Mouse (Mus musculus): ENCODE measurements around the gene Gpld1.
"Not testable (repeated sequence)": the region's sequence is repeated elsewhere in the genome, so short reads cannot be mapped to it uniquely, and the experiment has no call there.

The Gpld1 gene

DNA sequence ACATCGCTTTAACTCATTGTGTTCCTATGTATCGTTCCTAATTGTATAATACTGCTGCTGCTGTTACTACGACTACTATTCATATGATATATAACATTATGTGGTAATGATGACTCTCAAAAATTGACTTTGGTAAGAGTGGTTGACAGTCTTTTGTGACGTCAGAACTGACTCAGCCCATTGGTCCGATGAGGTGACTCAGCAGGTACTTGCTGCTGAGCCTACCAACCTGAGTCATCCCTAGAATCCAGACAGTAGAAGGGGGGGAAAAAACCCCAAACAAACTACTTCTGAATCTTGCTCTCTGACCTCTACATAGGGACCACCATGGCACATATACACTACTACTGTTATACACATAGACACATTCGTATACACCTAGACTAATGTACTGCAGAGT lies 5.9 kb downstream of the Gpld1 start:
- DNase-seq = no peak

GRCm38 (mm10) chr13:24952659-24953058 lies 9.7 kb downstream of the Gpld1 start:
- DNase-seq = no peak

- DNase-seq = no peak
Observed at GRCm38 (mm10) chr13:24955091-24955490, 12.1 kb downstream of the Gpld1 start.

DNA sequence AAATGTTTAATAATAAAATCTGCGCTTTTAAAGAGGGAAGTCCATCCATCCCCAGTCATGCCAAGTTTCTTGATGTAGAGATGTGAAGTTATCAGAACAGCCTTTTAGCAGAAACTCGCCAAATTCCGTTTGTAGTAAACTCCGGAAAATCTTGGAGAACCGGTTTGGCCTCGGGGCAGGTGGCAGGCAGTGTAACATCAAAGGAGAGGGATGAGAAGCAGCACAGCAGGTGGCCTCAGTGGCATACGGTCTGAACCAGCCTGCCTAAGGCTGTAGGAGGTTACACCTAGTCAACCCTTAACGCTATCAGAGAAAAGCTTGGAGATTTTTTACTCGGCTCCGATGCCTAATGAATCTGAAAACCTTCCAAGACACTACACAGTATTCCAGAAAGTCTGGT lies 12.5 kb downstream of the Gpld1 start:
- DNase-seq = no peak

DNA sequence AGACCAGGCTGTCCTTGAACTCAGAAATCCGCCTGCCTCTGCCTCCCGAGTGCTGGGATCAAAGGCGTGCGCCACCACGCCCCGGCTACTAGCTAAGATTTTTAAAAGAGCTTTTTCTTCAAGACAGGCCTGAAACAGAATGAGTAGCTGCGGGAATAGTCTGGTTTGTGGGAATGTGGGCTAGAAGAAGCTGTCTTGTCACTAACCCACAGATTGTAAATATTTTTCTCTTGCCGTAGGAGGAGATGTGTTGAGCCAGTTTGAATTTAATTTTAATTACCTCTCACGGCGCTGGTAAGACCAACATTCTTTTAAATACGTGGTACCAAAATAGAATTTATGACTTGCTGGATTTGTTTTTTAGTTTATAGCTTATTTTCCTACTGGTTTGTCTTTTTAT lies 15.7 kb downstream of the Gpld1 start:
- no peak for DNase-seq

- DNase-seq = no peak
Observed at GRCm38 (mm10) chr13:24960084-24960483, 17.1 kb downstream of the Gpld1 start.

DNA sequence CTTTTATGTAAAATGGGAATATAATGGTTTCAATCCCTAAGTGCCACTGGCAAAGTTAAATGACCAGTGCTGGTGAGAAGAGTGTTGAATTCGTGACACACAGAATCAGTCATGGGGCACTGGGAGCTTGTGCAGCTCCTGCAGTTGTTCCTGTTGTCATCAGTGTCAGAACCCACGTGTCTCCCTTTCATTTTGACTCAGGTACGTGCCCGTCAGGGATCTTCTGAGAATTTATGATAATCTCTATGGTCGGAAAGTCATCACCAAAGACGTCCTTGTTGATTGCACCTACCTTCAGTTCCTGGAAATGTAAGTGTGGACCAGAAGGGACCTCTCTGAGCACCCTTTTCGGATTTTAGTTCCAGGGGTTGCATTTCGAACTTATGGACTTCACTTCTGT lies 19.2 kb downstream of the Gpld1 start:
- no peak for DNase-seq

- no peak for DNase-seq
Observed at GRCm38 (mm10) chr13:24965130-24965845, 22.3 kb downstream of the Gpld1 start.

DNA sequence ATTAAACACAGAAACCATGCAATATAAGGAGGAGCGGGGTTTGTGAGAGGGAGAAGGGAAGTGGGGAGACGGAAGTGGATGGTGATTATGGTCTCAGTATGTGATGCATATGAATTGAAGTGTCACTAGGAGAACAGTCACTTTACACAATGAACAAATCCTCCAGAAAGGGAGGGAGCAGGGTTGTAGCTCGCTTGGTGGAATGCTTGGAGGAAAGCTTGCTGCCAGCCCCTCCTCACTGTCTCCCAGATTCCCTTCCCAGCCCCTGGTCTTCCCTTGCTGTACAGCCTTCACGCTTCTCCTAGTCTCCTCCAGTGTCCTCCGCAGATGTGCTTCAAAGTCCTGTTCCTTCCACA lies 22.9 kb downstream of the Gpld1 start:
- DNase-seq = no peak

GRCm38 (mm10) chr13:24971776-24972175 lies 28.8 kb downstream of the Gpld1 start:
- DNase-seq = not testable (repeated sequence)

DNA sequence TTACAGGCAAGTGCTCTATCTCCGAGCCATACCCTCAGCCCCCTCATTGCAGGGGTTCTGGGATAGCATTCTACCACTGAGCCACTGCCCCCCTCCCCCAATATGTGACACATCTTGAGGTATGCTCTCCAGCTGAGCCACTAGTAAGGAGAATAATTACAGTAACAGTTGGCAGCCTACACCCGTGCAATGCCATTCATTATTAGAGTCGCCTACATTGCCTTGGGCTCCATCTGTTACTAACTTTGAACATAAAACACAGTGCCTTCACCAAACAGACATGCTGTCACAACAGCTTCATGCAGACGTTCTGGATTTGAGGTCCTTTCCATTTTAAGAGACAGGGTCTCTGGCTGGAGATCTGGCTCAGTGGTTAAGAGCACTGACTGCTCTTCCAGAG lies 33.4 kb downstream of the Gpld1 start:
- no peak for DNase-seq

GRCm38 (mm10) chr13:24977820-24978342 lies 34.9 kb downstream of the Gpld1 start:
- no peak for DNase-seq

DNA sequence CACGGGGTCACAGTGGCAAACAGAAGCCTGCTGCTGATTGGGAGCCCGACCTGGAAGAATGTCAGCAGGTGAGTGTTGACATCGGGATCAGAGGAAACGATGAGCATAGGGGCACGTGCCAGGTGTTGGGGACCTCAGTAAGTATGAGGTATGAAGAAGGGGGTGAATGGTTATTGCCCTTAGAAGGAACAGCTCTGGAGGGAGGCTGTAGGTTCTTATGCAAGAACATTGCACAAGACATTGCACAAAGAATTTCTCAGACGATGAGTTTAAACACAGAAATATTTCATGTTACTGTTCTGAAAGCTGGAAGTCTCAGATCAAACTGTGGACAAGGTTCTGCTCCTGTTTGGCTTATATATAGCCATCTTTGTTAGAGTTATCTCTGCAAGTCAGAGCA lies 38.1 kb downstream of the Gpld1 start:
- DNase-seq = no peak

GRCm38 (mm10) chr13:24985435-24985834 lies 42.5 kb downstream of the Gpld1 start:
- DNase-seq = no peak

DNA sequence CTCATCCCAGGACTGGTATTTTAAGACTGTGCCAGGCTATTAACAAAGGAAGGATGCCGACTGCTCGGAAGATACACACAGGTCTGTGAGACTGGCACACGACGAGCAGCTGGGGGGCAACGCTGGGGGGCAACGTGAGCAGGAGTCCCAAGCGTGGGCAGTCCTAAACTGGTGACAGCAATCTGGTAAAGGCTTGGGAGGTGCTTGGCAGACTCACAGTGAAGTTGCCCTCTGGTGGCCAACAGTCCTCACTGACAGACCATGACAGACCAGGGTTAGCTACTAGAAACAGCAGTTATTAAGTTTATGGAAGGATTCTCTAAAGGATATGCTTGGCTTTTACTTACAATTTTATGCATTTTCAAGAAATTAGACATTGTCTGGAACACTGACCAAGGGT lies 45.4 kb downstream of the Gpld1 start:
- DNase-seq = no peak

- no peak for DNase-seq
Observed at GRCm38 (mm10) chr13:24989006-24989405, 46.1 kb downstream of the Gpld1 start.

GRCm38 (mm10) chr13:24993160-24993559 lies 50.2 kb downstream of the Gpld1 start:
- DNase-seq = no peak

DNA sequence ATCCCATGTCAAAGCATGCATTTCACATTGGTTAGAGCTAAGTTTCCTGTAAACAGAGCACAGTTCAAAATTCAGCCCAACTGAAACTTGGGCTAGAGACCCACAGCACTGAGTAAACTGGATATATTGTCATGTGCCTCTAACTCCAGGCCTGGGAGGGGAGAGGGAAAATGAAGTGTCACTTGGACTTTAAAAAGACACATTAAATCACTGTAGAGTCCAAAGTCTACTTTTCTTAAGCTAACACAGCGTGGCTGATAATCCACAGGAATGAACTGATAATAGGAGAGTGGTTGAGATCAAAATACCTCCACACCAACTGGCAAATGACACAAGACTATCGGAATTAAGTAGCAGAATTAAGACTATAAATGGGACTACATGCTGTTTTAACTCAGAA lies 56.6 kb downstream of the Gpld1 start:
- no peak for DNase-seq

- DNase-seq = no peak
Observed at GRCm38 (mm10) chr13:25002965-25003364, 60.0 kb downstream of the Gpld1 start.

GRCm38 (mm10) chr13:25007115-25007514 lies 64.2 kb downstream of the Gpld1 start:
- DNase-seq = no peak

GRCm38 (mm10) chr13:25018316-25018715 lies 75.4 kb downstream of the Gpld1 start:
- DNase-seq = no peak

- DNase-seq = peak; percentile 77 to 81
Observed at GRCm38 (mm10) chr13:25019793-25020539, 77.0 kb downstream of the Gpld1 start, which contains the start of gene Mrs2. Gene Mrs2 (minus strand): TSS chr13:25020379.

- no peak for DNase-seq
Observed at GRCm38 (mm10) chr13:25020540-25020892, 77.6 kb downstream of the Gpld1 start.

DNA sequence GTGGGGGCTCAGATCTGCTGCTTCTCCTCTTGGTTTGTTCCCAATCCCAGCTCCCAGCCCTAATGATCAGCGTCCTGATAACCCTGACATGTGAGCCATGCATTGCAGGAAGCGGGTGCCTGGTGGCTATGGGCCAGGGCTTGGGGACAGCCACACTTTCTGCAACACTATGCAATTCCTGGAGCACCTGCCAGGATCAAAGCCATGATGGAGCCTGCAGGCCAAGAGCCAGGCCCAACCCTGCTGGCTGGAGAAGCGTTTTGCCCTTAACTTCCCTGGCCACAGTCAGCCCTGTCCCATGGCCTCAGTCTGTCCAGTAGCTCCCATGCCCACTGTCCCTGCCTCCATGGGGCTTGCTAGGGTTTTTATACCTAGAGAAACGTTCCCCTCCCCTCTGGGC lies 79.4 kb downstream of the Gpld1 start:
- no peak for DNase-seq
